Mouse (Mus musculus) brain, embryonic 14.5 days (tissue): ENCODE measurements around the gene Dmrtc1a.
"Not testable (repeated sequence)": the region's sequence is repeated elsewhere in the genome, so short reads cannot be mapped to it uniquely, and the experiment has no call there.

Source experiments
- CTCF ChIP-seq: fragments of 200-500 bp; IDR thresholded peaks from 2 replicates; pipeline ENCODE4 v1.5.1; 2012; ENCODE audit warnings: inconsistent platforms, mild to moderate bottlenecking, moderate library complexity, borderline replicate concordance; ENCODE audit not compliant: insufficient read depth, insufficient read length; ENCODE audit errors: extremely low read depth
- POLR2A ChIP-seq: fragments of 200-500 bp; IDR thresholded peaks from 2 replicates; pipeline ENCODE4 v1.6.1; 2012; ENCODE audit warnings: mild to moderate bottlenecking, inconsistent platforms, borderline replicate concordance; ENCODE audit not compliant: poor library complexity, insufficient read depth, insufficient read length, severe bottlenecking; ENCODE audit errors: extremely low read depth

- TF ChIP-seq POLR2A, CTCF: not testable (repeated sequence)
These were observed 19.6 kb upstream of the Dmrtc1a start, which contains the start of gene 1700018G05Rik for GRCm38 (mm10) chrX:102928072-102928471.
